Mouse (Mus musculus) right cerebral cortex, postnatal 14 days (tissue): ENCODE measurements around the gene Gstp3.
"Not testable (repeated sequence)": the region's sequence is repeated elsewhere in the genome, so short reads cannot be mapped to it uniquely, and the experiment has no call there.

Experiments
- DNase-seq: peaks from one replicate; pipeline ENCODE4 v3.0.0; 2022

Gstp3 gene

GRCm38 (mm10) chr19:4060044-4060898 is 902 bp upstream of the Gstp3 start:
- not testable (repeated sequence) for DNase-seq

- DNase-seq = no peak
These were observed 788 bp downstream of the Gstp3 start for GRCm38 (mm10) chr19:4058581-4058980.

GRCm38 (mm10) chr19:4057962-4058361 is 1.4 kb downstream of the Gstp3 start:
- no peak for DNase-seq

GRCm38 (mm10) chr19:4057389-4057788 is 2.0 kb downstream of the Gstp3 start:
- DNase-seq = no peak

- no peak for DNase-seq
These were observed 2.6 kb downstream of the Gstp3 start for GRCm38 (mm10) chr19:4056727-4057126.

- DNase-seq = no peak
These were observed 3.2 kb downstream of the Gstp3 start for GRCm38 (mm10) chr19:4055947-4056693.

- DNase-seq = no peak
These were observed 4.0 kb downstream of the Gstp3 start for GRCm38 (mm10) chr19:4055216-4055946.

- no peak for DNase-seq
These were observed 4.8 kb downstream of the Gstp3 start for GRCm38 (mm10) chr19:4054613-4055012.

- DNase-seq = no peak
These were observed 6.8 kb downstream of the Gstp3 start for GRCm38 (mm10) chr19:4052516-4053030.

- DNase-seq = peak; percentile 69
These were observed 7.4 kb downstream of the Gstp3 start for GRCm38 (mm10) chr19:4051741-4052515.

- DNase-seq = no peak
These were observed 8.4 kb downstream of the Gstp3 start for GRCm38 (mm10) chr19:4051016-4051415.

GRCm38 (mm10) chr19:4049069-4049468 is 10.3 kb downstream of the Gstp3 start:
- DNase-seq = not testable (repeated sequence)

GRCm38 (mm10) chr19:4047859-4048258 is 11.5 kb downstream of the Gstp3 start:
- peak; percentile 84 for DNase-seq

- no peak for DNase-seq
These were observed 12.5 kb downstream of the Gstp3 start for GRCm38 (mm10) chr19:4046866-4047254.

GRCm38 (mm10) chr19:4045966-4046865 is 13.2 kb downstream of the Gstp3 start, which contains the start of gene Gstp2:
TSS of gene Gstp2 (minus strand) at chr19:4046023.
- peak; percentile 71 for DNase-seq

- not testable (repeated sequence) for DNase-seq
These were observed 15.3 kb downstream of the Gstp3 start for GRCm38 (mm10) chr19:4044109-4044508.

GRCm38 (mm10) chr19:4042124-4042523 is 17.2 kb downstream of the Gstp3 start:
- DNase-seq = no peak

- DNase-seq = not testable (repeated sequence)
These were observed 17.9 kb downstream of the Gstp3 start for GRCm38 (mm10) chr19:4041500-4041899.

GRCm38 (mm10) chr19:4040941-4041340 is 18.4 kb downstream of the Gstp3 start:
- DNase-seq = not testable (repeated sequence)

- peak; percentile 84 for DNase-seq
These were observed 21.6 kb downstream of the Gstp3 start, which contains the start of gene Gstp1 for GRCm38 (mm10) chr19:4037788-4038232. TSS of gene Gstp1 (minus strand) at chr19:4037985.
